Mouse (Mus musculus): Measurements from ENCODE around the gene Nps. TPM values are rescaled to one million over a fixed set of nuclear protein-coding genes. Genes with fewer than 3 reads are reported as not detected.
A peak's percentile ranks its signal among the peaks of the same experiment; 100 is the strongest.

The Nps gene
- total and polyA plus RNA-seq, 3 experiments, result not detected

DNA sequence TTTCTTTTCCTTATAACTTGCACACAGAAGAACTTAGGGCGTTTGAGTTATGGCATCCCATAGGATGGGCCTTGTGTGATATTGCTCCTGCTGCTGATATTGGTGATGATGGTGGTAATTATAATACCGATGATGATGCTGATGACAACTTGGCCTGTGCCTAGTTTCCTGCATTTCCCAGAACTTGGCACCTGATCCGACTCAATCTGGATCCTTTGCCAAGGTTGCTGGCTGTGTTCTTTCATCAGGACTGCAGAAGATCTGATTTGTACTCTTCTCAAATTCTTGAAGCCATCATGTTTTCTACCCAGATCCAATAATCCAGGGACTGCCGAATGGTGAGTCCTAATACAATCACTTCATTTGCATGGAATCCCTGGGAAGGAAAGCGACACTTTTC, 32.5 kb upstream of the Nps start:
- H3K9ac ChIP-seq (ENCODE audit: low read depth, low read length), result no peak overlapping the region
- 57% methylated on average over 5 of the region's 5 CpGs for WGBS

DNA sequence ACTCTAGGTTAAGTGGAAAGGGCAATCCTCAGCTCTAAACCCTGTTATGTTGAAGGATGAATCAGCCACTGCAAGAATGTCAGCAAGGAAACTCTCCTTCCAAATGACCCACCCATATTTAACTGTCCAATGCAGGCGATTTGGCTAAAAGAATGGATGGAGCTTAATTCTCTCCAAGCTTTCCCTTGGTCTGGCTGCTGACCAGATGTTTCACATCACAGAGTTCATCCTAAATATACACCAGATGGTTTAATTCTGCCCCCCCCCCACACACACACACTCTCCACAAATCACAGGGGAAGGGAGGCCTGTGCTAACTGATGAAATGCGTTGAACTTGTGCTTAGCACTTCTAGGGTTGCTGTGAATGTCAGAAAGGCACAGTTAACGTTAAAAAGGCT, 21.4 kb upstream of the Nps start:
- intact Hi-C loops (cut with DNase I), result no loop called here
- Histone ChIP-seq H3K36me3 (ENCODE audit: control insufficient read depth, insufficient read depth, low read length) (no peaks in the 10 kb centered on the region), H3K9ac (ENCODE audit: low read depth, low read length) (no peak overlapping the region), H3K27ac (no peak overlapping the region), H3K4me1 (ENCODE audit: control insufficient read depth, insufficient read depth, low read length) (peaks cover 2% of the 10 kb centered on the region; the same call in 1 of the 2 replicates), H3K4me3 (no peak overlapping the region), H3K79me2 (replicated peaks; ENCODE audit: control insufficient read depth, insufficient read depth, low read length) (no peaks in the 10 kb centered on the region), H3K27me3 (ENCODE audit: control insufficient read depth, insufficient read depth, low read length) (no peaks in the 10 kb centered on the region)
- WGBS, result 57% methylated on average over 3 of the region's 3 CpGs
- TF ChIP-seq EP300 (IDR thresholded peaks at IDR 0.05; ENCODE audit: insufficient read depth, low read depth, low read length), result no peak
- TF ChIP-seq CTCF (IDR thresholded peaks at IDR 0.05), result no peak
- TF ChIP-seq POLR2A (IDR thresholded peaks at IDR 0.05; ENCODE audit: insufficient read depth, low read depth, low read length), result no peak
- DNase-seq, result peak in 1 of 2 experiments; percentile 4

More for the DNA sequence above, 32.5 kb upstream of the Nps start:
- no peak overlapping the region for H3K27ac ChIP-seq
- H3K4me3 ChIP-seq, result no peak overlapping the region
- H3K27me3 ChIP-seq (ENCODE audit: control insufficient read depth, insufficient read depth, low read length), result no peaks in the 10 kb centered on the region
- intact Hi-C loops (cut with DNase I), result no loop called here
- no peaks in the 10 kb centered on the region for H3K36me3 ChIP-seq (ENCODE audit: control insufficient read depth, insufficient read depth, low read length)
- no peak for DNase-seq
- H3K4me1 ChIP-seq (ENCODE audit: control insufficient read depth, insufficient read depth, low read length), result no peaks in the 10 kb centered on the region
- H3K79me2 ChIP-seq (replicated peaks; ENCODE audit: control insufficient read depth, insufficient read depth, low read length), result no peaks in the 10 kb centered on the region
- TF ChIP-seq EP300 (IDR thresholded peaks at IDR 0.05; ENCODE audit: insufficient read depth, low read depth, low read length) (no peak), CTCF (IDR thresholded peaks at IDR 0.05) (no peak), POLR2A (IDR thresholded peaks at IDR 0.05; ENCODE audit: insufficient read depth, low read depth, low read length) (no peak)

GRCm38 (mm10) chr7:135239441-135239840, 19.1 kb upstream of the Nps start:
- intact Hi-C loops (cut with DNase I), result no loop called here
- WGBS, result 90% methylated on average over 4 of the region's 4 CpGs
- DNase-seq, result no peak
- peaks cover 2% of the 10 kb centered on the region; the same call in 1 of the 2 replicates for H3K4me1 ChIP-seq (ENCODE audit: control insufficient read depth, insufficient read depth, low read length)
- H3K27ac ChIP-seq, result no peak overlapping the region
- no peak overlapping the region for H3K4me3 ChIP-seq
- H3K27me3 ChIP-seq (ENCODE audit: control insufficient read depth, insufficient read depth, low read length), result no peaks in the 10 kb centered on the region
- no peak for TF ChIP-seq EP300 (IDR thresholded peaks at IDR 0.05; ENCODE audit: insufficient read depth, low read depth, low read length)
- no peak for TF ChIP-seq POLR2A (IDR thresholded peaks at IDR 0.05; ENCODE audit: insufficient read depth, low read depth, low read length)
- TF ChIP-seq CTCF (IDR thresholded peaks at IDR 0.05), result no peak
- no peaks in the 10 kb centered on the region for H3K36me3 ChIP-seq (ENCODE audit: control insufficient read depth, insufficient read depth, low read length)
- H3K9ac ChIP-seq (ENCODE audit: low read depth, low read length), result no peak overlapping the region
- H3K79me2 ChIP-seq (replicated peaks; ENCODE audit: control insufficient read depth, insufficient read depth, low read length), result no peaks in the 10 kb centered on the region

DNA sequence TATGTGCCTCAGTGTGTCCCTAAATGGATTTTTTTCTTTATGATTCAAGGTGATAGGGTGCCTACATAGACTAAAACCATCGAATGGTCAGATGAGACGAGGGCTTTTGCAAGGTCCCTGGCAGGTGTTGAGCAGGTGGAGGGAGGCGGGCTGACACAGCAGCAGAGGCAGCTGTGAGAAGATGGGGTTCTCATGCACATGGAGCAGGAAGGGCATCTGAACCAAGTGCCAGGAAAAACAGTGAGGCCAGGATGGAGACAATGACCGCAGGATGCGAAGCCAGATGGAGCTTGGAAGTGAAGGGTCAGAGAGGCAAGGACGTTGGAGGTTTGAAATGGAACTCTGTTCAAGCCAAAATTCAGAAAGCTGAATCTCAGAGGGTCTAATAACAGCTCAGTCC, 18.5 kb upstream of the Nps start:
- Histone ChIP-seq H3K27me3 (ENCODE audit: control insufficient read depth, insufficient read depth, low read length) (no peaks in the 10 kb centered on the region), H3K27ac (no peak overlapping the region), H3K4me3 (no peak overlapping the region), H3K9ac (ENCODE audit: low read depth, low read length) (no peak overlapping the region), H3K36me3 (ENCODE audit: control insufficient read depth, insufficient read depth, low read length) (no peaks in the 10 kb centered on the region), H3K4me1 (ENCODE audit: control insufficient read depth, insufficient read depth, low read length) (peaks cover 2% of the 10 kb centered on the region; the same call in 1 of the 2 replicates), H3K79me2 (replicated peaks; ENCODE audit: control insufficient read depth, insufficient read depth, low read length) (no peaks in the 10 kb centered on the region)
- TF ChIP-seq POLR2A (IDR thresholded peaks at IDR 0.05; ENCODE audit: insufficient read depth, low read depth, low read length) (no peak), EP300 (IDR thresholded peaks at IDR 0.05; ENCODE audit: insufficient read depth, low read depth, low read length) (no peak), CTCF (IDR thresholded peaks at IDR 0.05) (no peak)
- WGBS, result 55% methylated on average over 6 of the region's 6 CpGs
- peak in 1 of 2 experiments; percentile 3 for DNase-seq
- intact Hi-C loops (cut with DNase I), result no loop called here

GRCm38 (mm10) chr7:135240636-135241035, 17.9 kb upstream of the Nps start:
- H3K36me3 ChIP-seq (ENCODE audit: control insufficient read depth, insufficient read depth, low read length), result no peaks in the 10 kb centered on the region
- DNase-seq, result peak in 1 of 2 experiments; percentile 14
- no peak overlapping the region for H3K27ac ChIP-seq
- no peak overlapping the region for H3K9ac ChIP-seq (ENCODE audit: low read depth, low read length)
- H3K4me3 ChIP-seq, result no peak overlapping the region
- intact Hi-C loops (cut with DNase I), result no loop called here
- no peaks in the 10 kb centered on the region for H3K79me2 ChIP-seq (replicated peaks; ENCODE audit: control insufficient read depth, insufficient read depth, low read length)
- WGBS, result 56% methylated on average over 2 of the region's 2 CpGs
- H3K27me3 ChIP-seq (ENCODE audit: control insufficient read depth, insufficient read depth, low read length), result no peaks in the 10 kb centered on the region
- TF ChIP-seq EP300 (IDR thresholded peaks at IDR 0.05; ENCODE audit: insufficient read depth, low read depth, low read length) (no peak), CTCF (IDR thresholded peaks at IDR 0.05) (no peak)
- H3K4me1 ChIP-seq (ENCODE audit: control insufficient read depth, insufficient read depth, low read length), result peaks cover 2% of the 10 kb centered on the region; the same call in 1 of the 2 replicates

DNA sequence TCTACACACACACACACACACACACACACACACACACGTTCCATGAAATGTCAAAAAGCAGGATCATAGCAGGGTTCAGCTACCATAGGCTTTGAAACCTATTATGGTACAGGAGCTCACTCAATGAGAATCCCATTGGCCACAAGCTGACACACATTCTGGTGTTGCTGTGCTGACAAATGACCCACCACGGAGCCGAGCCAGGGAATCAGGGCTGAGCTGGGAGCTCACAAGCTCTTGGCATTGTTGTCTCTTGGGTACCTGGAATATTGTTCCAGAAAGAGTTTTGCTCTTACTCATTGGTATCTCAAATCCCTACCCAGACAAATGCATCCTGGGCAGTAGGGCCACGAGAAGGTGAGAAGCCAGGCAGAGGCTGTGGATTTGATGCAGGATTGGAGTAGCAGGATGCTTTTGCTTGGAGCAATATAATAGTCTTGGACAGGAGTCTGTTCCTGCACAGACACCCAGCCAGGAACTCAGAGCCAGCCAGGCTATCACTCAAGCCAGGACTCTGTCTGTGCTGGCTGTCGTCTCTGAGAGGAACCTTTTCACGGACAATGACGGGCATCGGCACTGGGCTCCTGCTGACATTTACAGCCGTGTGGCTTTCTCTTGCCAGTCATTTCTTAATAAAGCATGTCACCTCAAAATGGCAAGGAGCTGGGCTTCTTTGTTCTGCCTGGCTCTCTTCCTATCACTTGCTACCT, 14.2 kb upstream of the Nps start:
- DNase-seq, result no peak
- Histone ChIP-seq H3K4me1 (ENCODE audit: control insufficient read depth, insufficient read depth, low read length) (peaks cover 2% of the 10 kb centered on the region; the same call in 1 of the 2 replicates), H3K4me3 (no peak overlapping the region), H3K36me3 (ENCODE audit: control insufficient read depth, insufficient read depth, low read length) (no peaks in the 10 kb centered on the region), H3K27me3 (ENCODE audit: control insufficient read depth, insufficient read depth, low read length) (no peaks in the 10 kb centered on the region), H3K9ac (ENCODE audit: low read depth, low read length) (no peak overlapping the region), H3K27ac (no peak overlapping the region), H3K79me2 (replicated peaks; ENCODE audit: control insufficient read depth, insufficient read depth, low read length) (no peaks in the 10 kb centered on the region)
- 59% methylated on average over 9 of the region's 9 CpGs for WGBS
- TF ChIP-seq EP300 (IDR thresholded peaks at IDR 0.05; ENCODE audit: insufficient read depth, low read depth, low read length), result no peak
- no peak for TF ChIP-seq POLR2A (IDR thresholded peaks at IDR 0.05; ENCODE audit: insufficient read depth, low read depth, low read length)
- no peak for TF ChIP-seq CTCF (IDR thresholded peaks at IDR 0.05)
- intact Hi-C loops (cut with DNase I), result no loop called here

Data from heart, adult 2 months (tissue).